Mouse (Mus musculus): ENCODE measurements around the gene Gm5269.

DNA sequence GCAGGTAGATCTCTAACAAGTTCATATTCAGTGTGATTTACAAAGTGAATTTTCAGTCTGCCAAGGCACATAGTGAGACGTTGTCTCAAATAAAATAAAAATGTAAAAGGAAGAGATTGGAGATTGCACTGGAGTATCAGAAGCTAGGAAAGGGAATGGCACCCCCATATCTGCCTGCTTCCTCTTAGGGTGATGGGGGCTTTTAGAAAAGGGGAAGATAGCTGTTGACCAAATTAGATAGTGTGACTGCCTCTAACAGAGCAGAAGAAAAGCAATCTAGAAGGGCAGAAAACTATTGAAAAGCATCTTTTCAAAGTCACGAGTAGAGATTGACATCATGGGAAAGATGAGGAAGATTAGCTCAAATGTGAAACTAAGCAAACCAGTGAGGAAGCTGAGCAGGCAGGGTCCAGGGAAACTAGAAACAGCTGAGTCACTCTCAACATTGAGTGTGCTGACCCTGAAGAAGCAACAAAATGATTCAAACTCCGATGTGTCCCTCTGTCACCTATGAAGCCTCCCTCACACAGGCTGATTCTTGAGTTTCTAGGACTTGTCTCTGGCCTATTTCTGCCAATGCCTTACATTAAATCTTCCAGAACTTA, 8.7 kb downstream of the Gm5269 start:
- TF ChIP-seq GATA1 (IDR thresholded peaks at IDR 0.05; ENCODE audit: borderline replicate concordance, low read length) (no peak), CTCF (IDR thresholded peaks at IDR 0.05; ENCODE audit: low read depth, low read length) (no peak), GATA2 (IDR thresholded peaks at IDR 0.05; ENCODE audit: borderline replicate concordance, low read depth, low read length) (no peak), TAL1 (conservative IDR thresholded peaks at IDR 0.05; ENCODE audit: low read depth, low read length) (no peak)

Data from G1E (cell line).